Mouse (Mus musculus) right cerebral cortex, adult 18-20 months (tissue): ENCODE results near the gene Olfr1328.
"Not testable (repeated sequence)": the region's sequence is repeated elsewhere in the genome, so short reads cannot be mapped to it uniquely, and the experiment has no call there.

Experiments used
- DNase-seq: peaks from one replicate; pipeline ENCODE4 v3.0.0; 2022; ENCODE audit warnings: mixed read lengths

The Olfr1328 gene

DNA sequence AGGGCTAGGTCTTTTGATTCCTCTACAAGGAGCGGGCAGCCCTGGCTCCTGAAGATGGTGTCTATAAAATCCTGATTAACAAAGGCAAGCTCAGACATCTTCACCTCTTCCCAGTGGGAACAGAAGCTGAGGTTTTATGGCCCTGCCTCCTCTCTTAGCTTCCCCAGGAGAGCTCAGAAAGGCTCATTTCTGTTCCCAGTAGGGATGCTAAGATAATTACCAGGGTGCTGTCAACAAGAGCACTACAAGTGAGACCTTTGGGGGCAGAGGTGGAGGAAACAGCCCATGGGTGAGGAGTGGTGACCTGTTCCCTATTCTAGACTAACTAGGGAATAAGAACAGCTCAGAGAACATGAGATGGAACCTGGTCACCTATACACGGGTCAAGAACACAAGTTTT lies at the start of gene Olfr1328:
Gene Olfr1328 (minus strand): TSS at position 101 of the 400 bp plus-strand sequence.
- no peak for DNase-seq

DNA sequence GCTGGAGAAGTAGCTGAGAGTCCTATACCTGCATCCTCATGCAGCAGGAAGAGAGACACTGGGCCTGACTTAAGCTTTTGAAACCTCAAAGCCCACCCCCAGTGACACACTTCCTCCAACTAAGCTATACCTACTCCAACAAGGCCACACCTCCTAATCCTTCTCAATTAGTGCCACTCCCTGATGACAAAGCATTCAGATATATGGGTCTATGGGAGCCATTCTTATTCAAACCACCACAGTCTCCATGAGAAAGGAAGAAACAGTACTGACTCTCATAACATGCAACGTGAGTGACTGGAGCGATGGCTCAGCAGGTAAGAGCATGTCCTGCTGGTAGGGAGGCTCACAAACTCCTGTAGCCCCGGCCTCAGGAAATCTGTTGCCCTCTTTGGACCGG lies 46.9 kb upstream of the Olfr1328 start:
- DNase-seq: no peak

DNA sequence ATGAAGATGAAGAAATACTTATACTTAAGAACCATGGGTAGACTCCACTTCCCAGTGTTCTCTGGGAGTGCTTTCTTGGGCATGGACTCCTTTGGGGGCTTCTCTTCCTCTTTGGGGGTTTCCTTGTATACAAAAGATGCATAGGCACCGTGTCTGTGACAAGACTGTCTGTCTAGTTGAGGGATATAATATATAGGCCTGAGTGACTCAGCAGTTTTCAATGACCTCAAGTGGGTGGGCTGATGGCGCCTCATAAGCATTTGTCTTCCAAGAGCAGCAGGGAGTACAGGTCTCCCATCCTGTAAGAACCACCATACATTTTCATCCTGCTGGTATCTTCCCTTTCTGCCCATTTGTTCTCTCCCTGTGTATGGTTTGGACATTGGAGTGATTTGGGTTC lies 34.9 kb upstream of the Olfr1328 start:
- no peak for DNase-seq

DNA sequence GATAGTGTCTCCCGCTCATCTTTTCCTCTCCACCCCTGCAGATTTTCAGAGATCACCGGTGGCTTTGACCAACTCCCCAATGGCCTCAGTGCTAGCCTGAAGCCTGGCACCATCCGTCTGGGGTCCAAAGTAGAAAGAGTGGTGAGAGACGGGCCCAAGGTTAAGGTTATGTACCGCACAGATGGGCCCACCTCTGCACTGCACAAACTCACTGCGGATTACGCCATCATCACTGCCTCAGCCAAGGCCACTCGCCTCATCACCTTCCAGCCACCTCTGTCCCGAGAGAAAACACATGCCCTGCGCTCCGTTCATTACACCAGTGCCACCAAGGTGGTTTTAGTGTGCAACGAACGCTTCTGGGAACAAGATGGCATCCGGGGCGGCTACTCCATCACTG lies 29.3 kb upstream of the Olfr1328 start:
- no peak for DNase-seq

DNA sequence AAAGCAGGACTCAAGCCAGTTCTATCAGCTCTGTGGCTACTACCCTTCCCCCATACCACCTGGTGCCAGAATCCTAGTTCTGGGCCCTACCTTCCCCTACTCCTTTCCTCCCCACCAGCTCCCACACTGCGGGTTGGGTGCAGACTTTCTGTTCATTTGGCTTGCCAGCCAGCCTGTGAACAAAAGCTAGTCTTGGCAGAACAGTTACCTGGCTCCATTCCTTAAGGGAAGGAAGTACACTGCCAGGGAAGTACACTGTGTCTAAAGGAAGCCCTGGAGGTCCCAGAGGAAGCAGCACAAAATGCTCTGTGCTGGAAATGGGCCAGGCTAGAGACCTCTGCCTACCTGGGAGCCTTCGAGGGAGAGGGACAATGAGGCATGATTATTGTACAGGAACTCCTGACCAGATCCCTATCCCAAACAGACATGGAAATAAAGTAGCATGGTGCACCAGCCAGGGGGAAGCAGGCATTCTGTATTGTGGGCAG lies 22.8 kb upstream of the Olfr1328 start, which contains the start of gene Lao1:
Gene Lao1 (plus strand): TSS at position 438 of the 488 bp plus-strand sequence.
- peak; percentile 23 for DNase-seq

DNA sequence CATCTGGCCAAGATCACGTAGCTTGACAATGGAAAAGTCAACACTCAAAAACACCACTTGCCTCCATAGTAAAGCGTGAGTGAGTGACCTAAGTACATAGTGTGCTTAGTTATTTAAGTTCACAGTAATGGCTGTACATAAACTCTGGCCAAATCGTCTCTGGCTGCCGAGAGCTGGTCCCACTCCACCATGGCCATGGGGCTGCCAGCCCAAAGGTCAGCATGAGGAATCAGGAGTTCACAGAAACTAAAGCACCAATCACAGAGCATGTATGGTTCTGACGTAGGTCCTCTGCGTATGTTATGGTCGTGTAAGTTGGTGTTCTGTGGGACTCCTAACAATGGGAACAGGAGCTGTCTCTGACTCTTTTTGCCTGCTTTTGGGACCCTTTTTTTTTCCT lies 20.4 kb upstream of the Olfr1328 start:
- no peak for DNase-seq

DNA sequence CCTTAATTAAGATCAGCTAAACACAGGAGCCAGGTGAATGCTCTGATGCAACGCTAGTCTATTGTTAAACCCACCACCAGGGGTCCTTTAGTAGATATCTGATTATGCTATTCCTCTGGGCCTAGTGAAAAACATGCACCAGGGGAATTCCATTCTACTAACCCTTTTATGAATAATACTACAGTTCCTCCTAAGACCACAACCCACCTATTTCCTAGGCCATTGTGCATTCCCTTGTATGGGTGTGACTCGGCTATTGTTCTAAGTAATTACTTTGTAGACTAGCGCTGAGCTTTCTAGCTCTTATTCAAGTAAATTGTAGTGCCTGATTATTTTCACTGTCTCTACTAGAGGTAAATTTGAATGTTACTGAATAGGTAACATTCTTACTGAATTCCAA lies 7.1 kb downstream of the Olfr1328 start:
- DNase-seq: not testable (repeated sequence)

DNA sequence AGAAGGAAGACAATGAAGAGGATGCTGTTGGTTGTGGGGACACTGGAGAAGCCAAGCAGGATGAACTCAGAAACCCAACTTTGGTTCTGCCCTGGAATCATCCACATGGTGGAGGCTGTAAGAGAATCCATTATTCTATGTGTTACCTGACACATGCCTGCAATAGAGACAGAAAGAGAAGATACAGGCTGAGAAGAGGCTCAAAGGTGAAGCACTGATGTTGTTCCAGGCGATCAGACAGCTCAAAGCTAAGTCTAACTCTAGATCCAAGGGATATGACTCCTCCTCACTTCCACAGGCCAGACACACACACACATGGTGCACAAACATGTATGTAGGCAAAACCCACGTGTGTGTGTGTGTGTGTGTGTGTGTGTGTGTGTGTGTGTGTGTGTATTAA lies 21.0 kb downstream of the Olfr1328 start, which contains the start of gene Olfr1329:
Gene Olfr1329 (minus strand): TSS at position 101 of the 400 bp plus-strand sequence.
- not testable (repeated sequence) for DNase-seq

DNA sequence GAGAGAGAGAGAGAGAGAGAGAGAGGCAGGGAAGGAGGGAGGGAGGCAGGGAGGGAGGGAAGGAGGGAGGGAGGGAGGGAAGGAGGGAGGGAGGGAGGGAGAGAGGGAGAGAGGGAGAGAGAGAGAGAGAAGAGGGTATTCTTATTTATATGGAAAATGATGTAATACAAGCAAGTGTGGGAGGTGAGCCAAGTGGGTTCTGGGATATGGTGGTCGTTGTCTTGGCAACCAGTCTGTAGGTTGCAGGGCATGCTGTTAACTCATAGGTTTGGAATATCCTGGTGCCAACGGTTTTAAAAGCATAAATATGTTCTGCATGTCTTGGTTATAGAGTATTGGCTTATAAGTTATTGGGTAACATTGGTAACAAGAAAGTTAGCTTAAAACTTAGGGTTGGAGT lies 36.4 kb downstream of the Olfr1328 start:
- DNase-seq: no peak

DNA sequence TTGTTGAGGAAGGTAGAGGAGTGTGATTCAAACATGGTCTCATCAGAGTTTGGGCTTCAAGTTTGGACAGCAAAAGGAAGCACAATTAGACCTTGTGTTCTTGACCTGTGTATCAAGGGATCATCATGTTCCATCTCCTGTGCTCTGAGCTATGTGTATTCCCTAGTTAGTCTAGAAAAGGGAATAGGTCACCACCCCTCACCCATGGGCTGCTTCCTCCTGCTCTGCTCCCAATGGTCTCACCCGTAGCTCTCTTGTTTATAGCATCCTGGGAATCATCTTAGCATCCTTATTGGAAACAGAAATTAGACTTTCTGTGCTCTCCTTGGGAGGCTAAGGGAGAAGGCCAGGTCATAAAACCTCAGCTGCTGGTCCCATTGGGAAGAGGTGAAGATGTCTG lies 50.1 kb downstream of the Olfr1328 start, which contains the start of gene Olfr1330:
Gene Olfr1330 (plus strand): TSS at position 301 of the 400 bp plus-strand sequence.
- no peak for DNase-seq
